Mouse (Mus musculus): ENCODE data around the gene Tbx4. TPM values are rescaled to one million over a fixed set of nuclear protein-coding genes. Genes with fewer than 3 reads are reported as not detected.

Gene Tbx4
- polyA plus RNA-seq, 1 experiment, result 0.07 TPM

GRCm38 (mm10) chr11:85952538-85952937, 66.3 kb downstream of the Tbx4 start:
- Histone ChIP-seq H3K27me3 (ENCODE audit: control insufficient read depth, insufficient read depth, low read length) (no peaks in the 10 kb centered on the region), H3K4me1 (ENCODE audit: control insufficient read depth, insufficient read depth, insufficient read length) (no peaks in the 10 kb centered on the region), H3K36me3 (ENCODE audit: control insufficient read depth, insufficient read depth, low read length) (no peaks in the 10 kb centered on the region), H3K27ac (ENCODE audit: insufficient read depth, low read length) (no peak overlapping the region), H3K4me3 (ENCODE audit: extremely low read depth, insufficient read depth, insufficient read length) (no peak overlapping the region)
- TF ChIP-seq POLR2A (IDR thresholded peaks at IDR 0.05; ENCODE audit: low read depth, low read length) (no peak), CTCF (IDR thresholded peaks at IDR 0.05; ENCODE audit: extremely low read depth, insufficient read depth, insufficient read length, insufficient replicate concordance) (no peak)
- WGBS, result 79% methylated on average over 4 of the region's 4 CpGs
- no peak for DNase-seq (ENCODE audit: low read depth in 1 of 2, low spot score in 2 of 2)

- DNase-seq (ENCODE audit: low read depth in 1 of 2, low spot score in 2 of 2), result no peak
- H3K27ac ChIP-seq (ENCODE audit: insufficient read depth, low read length), result no peak overlapping the region
- WGBS, result 83% methylated on average over 12 of the region's 12 CpGs
- H3K4me1 ChIP-seq (ENCODE audit: control insufficient read depth, insufficient read depth, insufficient read length), result no peaks in the 10 kb centered on the region
- no peak overlapping the region for H3K4me3 ChIP-seq (ENCODE audit: extremely low read depth, insufficient read depth, insufficient read length)
- H3K27me3 ChIP-seq (ENCODE audit: control insufficient read depth, insufficient read depth, low read length), result no peaks in the 10 kb centered on the region
- no peak for TF ChIP-seq POLR2A (IDR thresholded peaks at IDR 0.05; ENCODE audit: low read depth, low read length)
- TF ChIP-seq CTCF (IDR thresholded peaks at IDR 0.05; ENCODE audit: extremely low read depth, insufficient read depth, insufficient read length, insufficient replicate concordance), result no peak
- H3K36me3 ChIP-seq (ENCODE audit: control insufficient read depth, insufficient read depth, low read length), result no peaks in the 10 kb centered on the region
Measured at GRCm38 (mm10) chr11:85955611-85956010, 69.4 kb downstream of the Tbx4 start.

- no peak overlapping the region for H3K4me3 ChIP-seq (ENCODE audit: extremely low read depth, insufficient read depth, insufficient read length)
- H3K27ac ChIP-seq (ENCODE audit: insufficient read depth, low read length), result no peak overlapping the region
- H3K27me3 ChIP-seq (ENCODE audit: control insufficient read depth, insufficient read depth, low read length), result no peaks in the 10 kb centered on the region
- WGBS, result 73% methylated on average over 10 of the region's 10 CpGs
- no peaks in the 10 kb centered on the region for H3K36me3 ChIP-seq (ENCODE audit: control insufficient read depth, insufficient read depth, low read length)
- DNase-seq (ENCODE audit: low read depth in 1 of 2, low spot score in 2 of 2), result no peak
- TF ChIP-seq POLR2A (IDR thresholded peaks at IDR 0.05; ENCODE audit: low read depth, low read length) (no peak), CTCF (IDR thresholded peaks at IDR 0.05; ENCODE audit: extremely low read depth, insufficient read depth, insufficient read length, insufficient replicate concordance) (no peak)
- H3K4me1 ChIP-seq (ENCODE audit: control insufficient read depth, insufficient read depth, insufficient read length), result no peaks in the 10 kb centered on the region
Measured at GRCm38 (mm10) chr11:85956422-85956821, 70.2 kb downstream of the Tbx4 start.

- WGBS, result 89% methylated on average over 6 of the region's 6 CpGs
- no peak for DNase-seq (ENCODE audit: low read depth in 1 of 2, low spot score in 2 of 2)
- TF ChIP-seq CTCF (IDR thresholded peaks at IDR 0.05; ENCODE audit: extremely low read depth, insufficient read depth, insufficient read length, insufficient replicate concordance) (no peak), POLR2A (IDR thresholded peaks at IDR 0.05; ENCODE audit: low read depth, low read length) (no peak)
Measured at GRCm38 (mm10) chr11:85956950-85957778, 70.9 kb downstream of the Tbx4 start.

GRCm38 (mm10) chr11:85959837-85960236, 73.6 kb downstream of the Tbx4 start:
- Histone ChIP-seq H3K36me3 (ENCODE audit: control insufficient read depth, insufficient read depth, low read length) (no peaks in the 10 kb centered on the region), H3K27me3 (ENCODE audit: control insufficient read depth, insufficient read depth, low read length) (no peaks in the 10 kb centered on the region), H3K4me3 (ENCODE audit: extremely low read depth, insufficient read depth, insufficient read length) (no peak overlapping the region), H3K27ac (ENCODE audit: insufficient read depth, low read length) (no peak overlapping the region), H3K4me1 (ENCODE audit: control insufficient read depth, insufficient read depth, insufficient read length) (no peaks in the 10 kb centered on the region)
- 85% methylated on average over 5 of the region's 5 CpGs for WGBS
- TF ChIP-seq CTCF (IDR thresholded peaks at IDR 0.05; ENCODE audit: extremely low read depth, insufficient read depth, insufficient read length, insufficient replicate concordance) (no peak), POLR2A (IDR thresholded peaks at IDR 0.05; ENCODE audit: low read depth, low read length) (no peak)
- no peak for DNase-seq (ENCODE audit: low read depth in 1 of 2, low spot score in 2 of 2)

More at GRCm38 (mm10) chr11:85956950-85957778, 70.9 kb downstream of the Tbx4 start:
- Histone ChIP-seq H3K27me3 (ENCODE audit: control insufficient read depth, insufficient read depth, low read length) (no peaks in the 10 kb centered on the region), H3K27ac (ENCODE audit: insufficient read depth, low read length) (no peak overlapping the region), H3K36me3 (ENCODE audit: control insufficient read depth, insufficient read depth, low read length) (no peaks in the 10 kb centered on the region), H3K4me3 (ENCODE audit: extremely low read depth, insufficient read depth, insufficient read length) (no peak overlapping the region), H3K4me1 (ENCODE audit: control insufficient read depth, insufficient read depth, insufficient read length) (no peaks in the 10 kb centered on the region)

GRCm38 (mm10) chr11:85960273-85960672, 74.1 kb downstream of the Tbx4 start:
- Histone ChIP-seq H3K27ac (ENCODE audit: insufficient read depth, low read length) (no peak overlapping the region), H3K4me1 (ENCODE audit: control insufficient read depth, insufficient read depth, insufficient read length) (no peaks in the 10 kb centered on the region), H3K27me3 (ENCODE audit: control insufficient read depth, insufficient read depth, low read length) (no peaks in the 10 kb centered on the region), H3K36me3 (ENCODE audit: control insufficient read depth, insufficient read depth, low read length) (no peaks in the 10 kb centered on the region), H3K4me3 (ENCODE audit: extremely low read depth, insufficient read depth, insufficient read length) (no peak overlapping the region)
- TF ChIP-seq POLR2A (IDR thresholded peaks at IDR 0.05; ENCODE audit: low read depth, low read length), result no peak
- TF ChIP-seq CTCF (IDR thresholded peaks at IDR 0.05; ENCODE audit: extremely low read depth, insufficient read depth, insufficient read length, insufficient replicate concordance), result no peak
- 69% methylated on average over 6 of the region's 6 CpGs for WGBS
- no peak for DNase-seq (ENCODE audit: low read depth in 1 of 2, low spot score in 2 of 2)

- TF ChIP-seq POLR2A (IDR thresholded peaks at IDR 0.05; ENCODE audit: low read depth, low read length) (no peak), CTCF (IDR thresholded peaks at IDR 0.05; ENCODE audit: extremely low read depth, insufficient read depth, insufficient read length, insufficient replicate concordance) (no peak)
- H3K4me3 ChIP-seq (ENCODE audit: extremely low read depth, insufficient read depth, insufficient read length), result no peak overlapping the region
- H3K27ac ChIP-seq (ENCODE audit: insufficient read depth, low read length), result no peak overlapping the region
- H3K36me3 ChIP-seq (ENCODE audit: control insufficient read depth, insufficient read depth, low read length), result no peaks in the 10 kb centered on the region
- H3K27me3 ChIP-seq (ENCODE audit: control insufficient read depth, insufficient read depth, low read length), result no peaks in the 10 kb centered on the region
- 53% methylated on average over 9 of the region's 9 CpGs for WGBS
- H3K4me1 ChIP-seq (ENCODE audit: control insufficient read depth, insufficient read depth, insufficient read length), result no peaks in the 10 kb centered on the region
- no peak for DNase-seq (ENCODE audit: low read depth in 1 of 2, low spot score in 2 of 2)
Measured at GRCm38 (mm10) chr11:85961498-85961897, 75.3 kb downstream of the Tbx4 start.

Other genes with a start within 250 kb of the Tbx4 start
- gene Tbx2, start 53.9 kb upstream of the Tbx4 start, polyA plus RNA-seq (2012; rRNA removed), result 5.0 and 6.8 TPM in 2 replicates
- gene Gm11444, start 36.1 kb upstream of the Tbx4 start, polyA plus RNA-seq (2012; rRNA removed), result not detected in 2 replicates